Mouse (Mus musculus) testis, adult 2 months (tissue): ENCODE results near the gene Setd7. TPM values are rescaled to one million over a fixed set of nuclear protein-coding genes. Genes with fewer than 3 reads are reported as not detected.

ENCODE experiments used
- H3K27ac ChIP-seq: fragments of 200-500 bp; 2 replicates; pipeline ENCODE4 v1.5.1; 2012; ENCODE audit warnings: low read depth, low read length; ENCODE audit not compliant: control insufficient read depth, insufficient read depth
- H3K27me3 ChIP-seq: fragments of 200-500 bp; 2 replicates; pipeline ENCODE4 v1.6.1; 2012; ENCODE audit warnings: mild to moderate bottlenecking, low read length, moderate library complexity; ENCODE audit not compliant: control insufficient read depth, insufficient read depth
- H3K36me3 ChIP-seq: fragments of 200-500 bp; 2 replicates; pipeline ENCODE4 v1.6.1; 2012; ENCODE audit warnings: mild to moderate bottlenecking, low read length; ENCODE audit not compliant: control insufficient read depth, insufficient read depth
- H3K4me1 ChIP-seq: fragments of 200-500 bp; 2 replicates; pipeline ENCODE4 v1.6.1; 2012; ENCODE audit warnings: low read length; ENCODE audit not compliant: control insufficient read depth, insufficient read depth
- H3K4me3 ChIP-seq: fragments of 200-500 bp; 2 replicates; pipeline ENCODE4 v1.5.1; 2012; ENCODE audit warnings: low read depth, mild to moderate bottlenecking, low read length, moderate library complexity, mixed read lengths; ENCODE audit not compliant: control insufficient read depth
- CTCF ChIP-seq: fragments of 200-500 bp; IDR thresholded peaks from 2 replicates; pipeline ENCODE4 v1.5.1; 2012; ENCODE audit warnings: low read depth, mild to moderate bottlenecking, inconsistent platforms, low read length, moderate library complexity; ENCODE audit not compliant: control insufficient read depth, insufficient read depth, insufficient replicate concordance
- POLR2A ChIP-seq: fragments of 200-500 bp; IDR thresholded peaks from 2 replicates; pipeline ENCODE4 v1.6.1; 2012; ENCODE audit warnings: low read depth, mild to moderate bottlenecking, inconsistent platforms, low read length, moderate library complexity; ENCODE audit not compliant: control insufficient read depth
- polyA plus RNA-seq: library from polyadenylated mRNA; depleted of rRNA; stranded (reverse); fragments of >200 nt; gene quantifications from 2 replicates; pipeline ENCODE4 v1.2.3, GENCODE M21; 2012

Setd7 gene
- polyA plus RNA-seq, 1 experiment = 1.6 TPM

GRCm38 (mm10) chr3:51554067-51554466, 6.6 kb downstream of the Setd7 start:
- TF ChIP-seq POLR2A (no peak), CTCF (no peak)
- Histone ChIP-seq H3K27ac (no peak overlapping the region), H3K4me1 (no peaks in the 10 kb centered on the region)

GRCm38 (mm10) chr3:51553497-51553875, 7.2 kb downstream of the Setd7 start:
- Histone ChIP-seq H3K4me1 (no peaks in the 10 kb centered on the region), H3K36me3 (no peaks in the 10 kb centered on the region), H3K4me3 (no peak overlapping the region), H3K27me3 (no peaks in the 10 kb centered on the region), H3K27ac (no peak overlapping the region)
- TF ChIP-seq POLR2A = no peak
- TF ChIP-seq CTCF = no peak

More at GRCm38 (mm10) chr3:51554067-51554466, 6.6 kb downstream of the Setd7 start:
- Histone ChIP-seq H3K36me3 (no peaks in the 10 kb centered on the region), H3K4me3 (no peak overlapping the region), H3K27me3 (no peaks in the 10 kb centered on the region)

GRCm38 (mm10) chr3:51552841-51553496, 7.7 kb downstream of the Setd7 start:
- no peak overlapping the region for H3K4me3 ChIP-seq
- no peak for TF ChIP-seq CTCF
- TF ChIP-seq POLR2A = no peak

GRCm38 (mm10) chr3:51552197-51552596, 8.5 kb downstream of the Setd7 start:
- H3K4me1 ChIP-seq = no peaks in the 10 kb centered on the region
- TF ChIP-seq POLR2A (no peak), CTCF (no peak)
- H3K27me3 ChIP-seq = no peaks in the 10 kb centered on the region
- no peak overlapping the region for H3K27ac ChIP-seq
- no peaks in the 10 kb centered on the region for H3K36me3 ChIP-seq
- H3K4me3 ChIP-seq = no peak overlapping the region

More at GRCm38 (mm10) chr3:51552841-51553496, 7.7 kb downstream of the Setd7 start:
- H3K27me3 ChIP-seq = no peaks in the 10 kb centered on the region
- H3K27ac ChIP-seq = no peak overlapping the region
- H3K36me3 ChIP-seq = no peaks in the 10 kb centered on the region
- no peaks in the 10 kb centered on the region for H3K4me1 ChIP-seq

GRCm38 (mm10) chr3:51548987-51549579, 11.6 kb downstream of the Setd7 start:
- Histone ChIP-seq H3K4me1 (no peaks in the 10 kb centered on the region), H3K36me3 (no peaks in the 10 kb centered on the region), H3K27ac (no peak overlapping the region), H3K4me3 (no peak overlapping the region), H3K27me3 (no peaks in the 10 kb centered on the region)
- no peak for TF ChIP-seq POLR2A
- no peak for TF ChIP-seq CTCF

GRCm38 (mm10) chr3:51547577-51547976, 13.1 kb downstream of the Setd7 start:
- Histone ChIP-seq H3K27me3 (no peaks in the 10 kb centered on the region), H3K27ac (no peak overlapping the region), H3K4me3 (no peak overlapping the region), H3K36me3 (no peaks in the 10 kb centered on the region), H3K4me1 (no peaks in the 10 kb centered on the region)
- TF ChIP-seq POLR2A (no peak), CTCF (no peak)

- Histone ChIP-seq H3K27ac (no peak overlapping the region), H3K4me3 (no peak overlapping the region), H3K27me3 (no peaks in the 10 kb centered on the region), H3K36me3 (no peaks in the 10 kb centered on the region), H3K4me1 (no peaks in the 10 kb centered on the region)
- no peak for TF ChIP-seq CTCF
- TF ChIP-seq POLR2A = no peak
These were observed 16.1 kb downstream of the Setd7 start for GRCm38 (mm10) chr3:51544442-51545128.
